Mouse (Mus musculus) fat pad, adult 2 months (tissue): Measurements from ENCODE around the gene Vmn2r55.
"Not testable (repeated sequence)": the region's sequence is repeated elsewhere in the genome, so short reads cannot be mapped to it uniquely, and the experiment has no call there.

ENCODE experiments used
- DNase-seq: peaks from one replicate; pipeline ENCODE4 v3.0.0-alpha.2; 2011; ENCODE audit warnings: low read depth, low spot score; ENCODE audit errors: extremely low read depth

The Vmn2r55 gene

DNA sequence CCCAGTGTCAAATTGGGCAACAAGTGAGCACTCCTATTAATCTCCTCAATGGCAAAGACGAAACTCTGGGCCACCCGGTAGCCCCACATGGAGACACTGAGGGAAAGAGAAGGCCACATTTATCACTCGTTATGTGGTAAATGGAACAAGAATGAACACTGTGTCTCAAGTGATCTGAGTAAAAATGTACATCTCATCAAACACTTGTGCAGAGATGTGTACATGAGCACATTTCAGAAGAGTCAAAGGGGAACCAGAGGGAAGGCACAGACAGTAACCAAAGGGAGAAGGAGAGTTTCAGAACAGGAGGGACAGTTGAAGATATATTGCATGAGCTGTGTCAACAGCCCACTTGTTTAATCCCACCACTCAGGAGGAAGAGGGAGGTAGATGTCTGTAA, at the start of gene Vmn2r55:
Gene Vmn2r55 (minus strand): TSS at position 101 of the 400 bp plus-strand sequence.
- DNase-seq, result not testable (repeated sequence)

DNA sequence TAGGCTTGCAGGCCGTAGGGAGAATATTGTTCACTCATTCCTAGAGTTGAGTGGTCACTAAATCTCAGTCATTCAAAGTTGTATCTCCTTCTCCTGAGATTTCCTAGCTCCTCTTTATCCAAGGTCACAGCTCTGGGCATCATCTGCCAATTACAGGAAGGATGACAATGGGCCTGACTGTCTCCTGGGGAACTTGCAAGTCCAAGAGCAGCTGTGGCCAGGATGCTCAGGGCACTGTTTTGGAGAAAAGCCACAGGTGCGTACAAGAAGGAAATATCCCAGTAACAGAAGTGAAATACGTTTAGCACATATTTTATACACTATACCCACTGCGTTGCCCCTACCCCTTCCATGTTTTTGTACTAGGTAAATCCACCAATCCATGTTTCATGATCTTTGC, 44.6 kb downstream of the Vmn2r55 start, which contains the start of gene Vmn2r54:
Gene Vmn2r54 (minus strand): TSS at position 101 of the 400 bp plus-strand sequence.
- not testable (repeated sequence) for DNase-seq

DNA sequence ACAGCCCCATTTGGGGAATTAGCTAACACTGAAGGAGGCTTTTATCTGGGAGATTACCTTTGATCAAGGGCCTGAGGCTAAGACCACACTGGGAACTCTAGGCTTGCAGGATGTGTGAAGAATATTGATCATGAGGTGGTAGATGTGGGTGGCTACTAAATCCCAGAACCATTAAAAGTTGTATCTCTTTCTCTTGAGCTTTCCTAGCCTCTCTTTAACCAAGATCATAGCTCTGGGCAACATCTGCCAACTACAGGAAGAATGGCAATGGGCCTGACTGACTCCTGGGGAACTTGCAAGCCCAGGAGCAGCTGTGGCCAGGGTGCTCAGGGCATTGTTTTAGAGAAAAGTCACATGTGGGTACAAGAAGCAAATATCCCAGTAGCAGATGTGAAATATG, 76.1 kb downstream of the Vmn2r55 start, which contains the start of gene Vmn2r53:
Gene Vmn2r53 (minus strand): TSS at position 101 of the 400 bp plus-strand sequence.
- DNase-seq, result no peak
